Mouse (Mus musculus): ENCODE results near the gene Ski. TPM values are rescaled to one million over a fixed set of nuclear protein-coding genes. Genes with fewer than 3 reads are reported as not detected.

The Ski gene
- total RNA-seq, 4 experiments from 2014 or later, result 25.8 to 29.6 (median 28.3) TPM

- DNase-seq (ENCODE audit: low spot score in 2 of 2), result no peak
Observed at GRCm38 (mm10) chr4:155214188-155214587, 8.2 kb downstream of the Ski start.

- no peak for DNase-seq (ENCODE audit: low spot score in 2 of 2)
Observed at GRCm38 (mm10) chr4:155213752-155214054, 8.7 kb downstream of the Ski start.

GRCm38 (mm10) chr4:155213052-155213751, 9.2 kb downstream of the Ski start:
- no peak for DNase-seq (ENCODE audit: low spot score in 2 of 2)

- no peak for DNase-seq (ENCODE audit: low spot score in 2 of 2)
Observed at GRCm38 (mm10) chr4:155209494-155209893, 12.9 kb downstream of the Ski start.

- no peak for DNase-seq (ENCODE audit: low spot score in 2 of 2)
Observed at GRCm38 (mm10) chr4:155209079-155209478, 13.3 kb downstream of the Ski start.

- DNase-seq (ENCODE audit: low spot score in 2 of 2), result no peak
Observed at GRCm38 (mm10) chr4:155208613-155209012, 13.8 kb downstream of the Ski start.

- no peak for DNase-seq (ENCODE audit: low spot score in 2 of 2)
Observed at GRCm38 (mm10) chr4:155207841-155208240, 14.6 kb downstream of the Ski start.

- DNase-seq (ENCODE audit: low spot score in 2 of 2), result no peak
Observed at GRCm38 (mm10) chr4:155206498-155206897, 15.9 kb downstream of the Ski start.

GRCm38 (mm10) chr4:155205919-155206318, 16.5 kb downstream of the Ski start:
- no peak for DNase-seq (ENCODE audit: low spot score in 2 of 2)

- DNase-seq (ENCODE audit: low spot score in 2 of 2), result no peak
Observed at GRCm38 (mm10) chr4:155201764-155202163, 20.6 kb downstream of the Ski start.

- no peak for DNase-seq (ENCODE audit: low spot score in 2 of 2)
Observed at GRCm38 (mm10) chr4:155200861-155201390, 21.5 kb downstream of the Ski start.

GRCm38 (mm10) chr4:155197726-155198125, 24.7 kb downstream of the Ski start:
- no peak for DNase-seq (ENCODE audit: low spot score in 2 of 2)

- DNase-seq (ENCODE audit: low spot score in 2 of 2), result no peak
Observed at GRCm38 (mm10) chr4:155195204-155195603, 27.2 kb downstream of the Ski start.

- DNase-seq (ENCODE audit: low spot score in 2 of 2), result no peak
Observed at GRCm38 (mm10) chr4:155190275-155190674, 32.1 kb downstream of the Ski start.

- DNase-seq (ENCODE audit: low spot score in 2 of 2), result no peak
Observed at GRCm38 (mm10) chr4:155189711-155190139, 32.7 kb downstream of the Ski start.

GRCm38 (mm10) chr4:155188803-155189202, 33.6 kb downstream of the Ski start:
- DNase-seq (ENCODE audit: low spot score in 2 of 2), result no peak

GRCm38 (mm10) chr4:155188341-155188740, 34.1 kb downstream of the Ski start:
- DNase-seq (ENCODE audit: low spot score in 2 of 2), result no peak

GRCm38 (mm10) chr4:155187192-155187674, 35.2 kb downstream of the Ski start:
- DNase-seq (ENCODE audit: low spot score in 2 of 2), result no peak

- DNase-seq (ENCODE audit: low spot score in 2 of 2), result no peak
Observed at GRCm38 (mm10) chr4:155185845-155186244, 36.5 kb downstream of the Ski start.

GRCm38 (mm10) chr4:155184248-155185070, 37.9 kb downstream of the Ski start:
- no peak for DNase-seq (ENCODE audit: low spot score in 2 of 2)

GRCm38 (mm10) chr4:155183201-155183600, 39.2 kb downstream of the Ski start:
- DNase-seq (ENCODE audit: low spot score in 2 of 2), result no peak

- DNase-seq (ENCODE audit: low spot score in 2 of 2), result no peak
Observed at GRCm38 (mm10) chr4:155178981-155179512, 43.3 kb downstream of the Ski start.
